Mouse (Mus musculus) retina, embryonic 14.5 days (tissue): Measurements from ENCODE around the gene Hoxa13.

ENCODE experiments used
- DNase-seq: peaks from one replicate; pipeline ENCODE4 v3.0.0-alpha.2; 2015; ENCODE audit warnings: low spot score

The Hoxa13 gene

GRCm38 (mm10) chr6:52270494-52271480 is 10.1 kb upstream of the Hoxa13 start:
- peak; percentile 87 for DNase-seq

- no peak for DNase-seq
Observed at GRCm38 (mm10) chr6:52268756-52269155, 8.1 kb upstream of the Hoxa13 start.

GRCm38 (mm10) chr6:52268341-52268740 is 7.7 kb upstream of the Hoxa13 start:
- no peak for DNase-seq

GRCm38 (mm10) chr6:52267691-52268090 is 7.0 kb upstream of the Hoxa13 start:
- DNase-seq, result peak; percentile 24

GRCm38 (mm10) chr6:52267221-52267620 is 6.5 kb upstream of the Hoxa13 start:
- no peak for DNase-seq

GRCm38 (mm10) chr6:52266666-52266985 is 5.9 kb upstream of the Hoxa13 start:
- peak; percentile 19 for DNase-seq

- peak; percentile 39 for DNase-seq
Observed at GRCm38 (mm10) chr6:52265913-52266665, 5.4 kb upstream of the Hoxa13 start.

- DNase-seq, result no peak
Observed at GRCm38 (mm10) chr6:52265306-52265912, 4.7 kb upstream of the Hoxa13 start.

GRCm38 (mm10) chr6:52264106-52264790 is 3.6 kb upstream of the Hoxa13 start:
- DNase-seq, result no peak

GRCm38 (mm10) chr6:52263321-52263585 is 2.6 kb upstream of the Hoxa13 start:
- no peak for DNase-seq

- DNase-seq, result no peak
Observed at GRCm38 (mm10) chr6:52262463-52263320, 2.0 kb upstream of the Hoxa13 start.

GRCm38 (mm10) chr6:52261751-52262462 is 1.2 kb upstream of the Hoxa13 start:
- no peak for DNase-seq

GRCm38 (mm10) chr6:52259811-52260261 is 844 bp downstream of the Hoxa13 start:
- DNase-seq, result no peak

GRCm38 (mm10) chr6:52259081-52259790 is 1.4 kb downstream of the Hoxa13 start:
- DNase-seq, result no peak

- DNase-seq, result peak; percentile 92
Observed at GRCm38 (mm10) chr6:52256956-52257355, 3.7 kb downstream of the Hoxa13 start.

- peak; percentile 53 for DNase-seq
Observed at GRCm38 (mm10) chr6:52253511-52254500, 6.9 kb downstream of the Hoxa13 start.

GRCm38 (mm10) chr6:52252775-52253376 is 7.8 kb downstream of the Hoxa13 start:
- DNase-seq, result no peak
